Mouse (Mus musculus) frontal cortex, adult 2 months (tissue): Measurements from ENCODE around the gene C3. TPM values are rescaled to one million over a fixed set of nuclear protein-coding genes. Genes with fewer than 3 reads are reported as not detected.
A peak's percentile ranks its signal among the peaks of the same experiment; 100 is the strongest.

Source experiments
- DNase-seq, 2 experiments: peaks; one replicate each; pipeline ENCODE4 v3.0.0; 2022; ENCODE audit warnings: low spot score in 1 of 2; ENCODE audit errors: extremely low spot score in 1 of 2
- polyA plus RNA-seq: library from polyadenylated mRNA; depleted of rRNA; stranded (reverse); fragments of >200 nt; gene quantifications from 2 replicates; pipeline ENCODE4 v1.2.3, GENCODE M21; 2012

Gene C3
- polyA plus RNA-seq, 1 experiment: 0.18 TPM

DNA sequence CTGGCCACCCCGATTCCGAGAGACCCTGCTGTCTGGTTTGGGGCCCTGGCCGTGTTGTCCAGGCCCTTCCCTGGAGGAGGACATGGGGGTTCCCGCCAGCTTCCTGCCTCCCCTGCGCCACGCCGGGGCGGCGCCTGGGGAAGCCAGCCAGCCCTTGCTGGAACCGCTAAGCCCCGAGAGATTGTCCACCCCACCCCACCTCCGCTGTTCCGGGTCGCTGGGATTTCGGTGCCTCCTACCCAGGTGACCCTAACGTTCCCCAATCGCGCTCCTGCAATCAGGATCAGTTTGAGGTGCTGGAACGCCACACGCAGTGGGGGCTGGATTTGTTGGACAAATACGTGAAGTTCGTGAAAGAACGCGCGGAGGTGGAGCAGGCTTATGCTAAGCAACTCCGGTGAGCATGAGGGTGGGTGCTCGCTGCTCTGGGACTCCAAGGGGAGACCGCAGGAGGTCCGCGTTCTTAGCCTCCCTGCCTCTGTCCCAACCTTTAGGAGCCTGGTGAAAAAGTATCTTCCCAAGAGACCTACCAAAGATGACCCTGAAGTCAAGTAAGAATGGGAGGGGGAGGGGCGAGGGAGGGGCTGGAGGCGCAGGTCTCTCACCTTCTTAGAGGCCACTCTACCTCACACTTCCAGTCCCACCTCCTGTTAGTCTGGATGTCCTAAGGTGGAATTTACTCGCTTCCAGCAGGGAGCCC, 22.7 kb upstream of the C3 start:
- DNase-seq: peak in 1 of 2 experiments; percentile 26

DNA sequence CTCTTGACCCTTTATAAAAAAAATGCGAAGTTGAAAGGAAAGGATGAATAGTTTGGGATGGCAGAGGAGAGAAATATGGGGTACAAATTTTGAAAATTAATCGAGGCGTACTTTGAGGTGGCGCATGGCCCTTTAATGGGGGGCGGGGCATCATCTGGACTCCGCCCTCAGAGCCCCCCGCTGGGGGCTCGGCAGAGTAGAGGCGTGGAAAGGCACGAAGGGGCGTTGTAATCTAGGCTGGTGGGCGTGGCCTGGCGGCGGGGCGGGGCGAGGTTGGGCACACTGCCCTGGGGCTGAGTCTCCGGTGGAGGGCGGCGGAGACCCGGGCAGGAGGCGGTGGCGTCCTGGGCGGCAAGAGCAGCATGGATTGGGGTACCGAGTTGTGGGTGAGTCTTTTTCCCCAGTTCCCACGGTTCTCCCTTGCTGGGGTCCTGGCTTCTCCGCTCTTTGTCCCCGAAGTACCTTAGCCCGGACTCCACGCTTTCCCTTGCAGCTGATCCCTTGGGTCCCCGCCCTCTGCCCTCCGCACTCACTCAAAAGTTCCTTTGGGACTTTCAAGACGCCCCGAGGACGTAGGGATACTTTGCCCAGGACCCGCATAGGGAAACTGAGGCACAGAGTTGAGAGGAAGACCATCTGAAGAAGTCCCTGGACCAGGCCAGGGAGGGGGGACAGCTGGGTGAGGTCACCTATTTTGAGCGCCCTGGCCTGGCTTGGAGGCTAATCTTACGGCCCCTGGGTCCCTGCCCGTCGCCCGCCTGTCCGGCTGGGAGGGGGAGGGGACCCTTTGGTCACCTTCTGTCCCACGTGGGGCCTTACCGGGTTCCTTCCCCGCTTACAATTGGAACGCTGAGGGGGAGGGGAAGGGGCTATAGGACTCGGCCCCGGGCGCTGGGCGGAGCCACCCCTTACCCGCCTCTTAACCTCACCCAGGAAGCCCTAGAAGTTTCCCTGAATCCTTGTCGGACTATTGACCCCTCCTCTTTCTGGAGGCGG, 21.5 kb upstream of the C3 start, which contains the start of gene Trip10:
Trip10 (plus strand) TSS at position 270 of the 996 bp plus-strand sequence.
- peak; percentile 54 to 88 for DNase-seq

GRCm38 (mm10) chr17:57248771-57249170, 20.8 kb upstream of the C3 start:
- peak in 1 of 2 experiments; percentile 7 for DNase-seq

DNA sequence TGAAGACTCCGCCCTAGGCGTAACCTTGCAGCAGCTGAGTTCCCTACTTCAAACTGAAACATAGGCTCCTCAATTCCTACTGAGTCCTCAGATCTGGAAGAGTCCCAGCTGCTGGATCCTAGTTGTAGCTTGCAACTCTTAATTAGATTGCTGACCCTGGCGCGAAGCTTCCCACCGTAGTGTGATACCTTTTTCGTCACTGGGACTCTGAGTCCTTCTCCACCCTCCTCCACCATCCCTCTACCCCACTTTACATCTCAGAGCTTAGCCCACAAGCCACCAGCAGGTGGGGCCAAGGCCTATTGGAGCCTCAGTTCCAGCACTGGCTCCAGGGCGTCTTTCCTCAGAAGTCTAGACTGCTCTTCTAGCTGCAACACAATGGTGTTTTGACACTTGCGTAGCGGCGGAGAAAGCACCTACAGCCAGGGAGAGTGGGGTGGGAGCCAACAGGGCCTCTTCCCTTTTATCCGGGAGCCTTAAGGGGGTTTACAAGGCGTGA, 20.3 kb upstream of the C3 start, which contains the start of gene Gpr108:
Gpr108 (minus strand) TSS at position 246 of the 499 bp plus-strand sequence.
- peak; percentile 82 to 89 for DNase-seq

GRCm38 (mm10) chr17:57247393-57248200, 19.7 kb upstream of the C3 start:
- DNase-seq: peak; percentile 98 to 99

DNA sequence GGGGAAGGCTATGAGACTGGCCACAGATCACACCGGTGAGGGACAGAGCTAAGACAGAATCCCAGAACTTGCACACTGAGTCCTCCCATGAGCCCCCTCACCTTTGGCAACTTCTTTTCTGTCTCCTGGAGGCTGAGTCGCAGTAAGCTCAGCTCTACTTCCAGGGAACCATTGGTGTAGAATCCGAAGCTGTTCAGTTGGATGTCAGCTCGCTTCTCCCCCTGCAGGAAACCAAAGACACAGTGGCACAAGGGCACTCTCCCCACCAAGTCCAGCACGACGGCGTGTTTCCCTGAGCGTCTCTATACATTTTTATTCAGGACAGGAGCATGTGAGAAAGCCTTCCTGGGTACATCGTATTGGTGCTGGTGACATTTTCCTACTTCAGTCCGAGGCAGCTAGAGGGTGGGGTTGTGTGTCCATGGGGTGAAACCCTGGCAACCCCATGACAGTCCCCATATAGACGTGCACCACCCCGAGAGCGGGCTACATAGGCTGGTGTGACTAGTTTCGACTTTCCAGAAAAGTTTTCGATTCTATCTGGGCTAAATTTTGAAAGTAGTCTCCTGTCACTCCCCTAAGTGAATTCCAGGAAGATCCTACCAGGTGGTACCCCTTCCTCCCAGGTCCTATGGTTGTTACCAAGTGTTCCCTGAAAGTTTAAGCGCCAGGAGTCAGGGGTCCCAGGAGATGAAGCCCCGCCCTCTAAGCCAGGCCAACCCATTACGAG, 18.9 kb upstream of the C3 start:
- no peak for DNase-seq

DNA sequence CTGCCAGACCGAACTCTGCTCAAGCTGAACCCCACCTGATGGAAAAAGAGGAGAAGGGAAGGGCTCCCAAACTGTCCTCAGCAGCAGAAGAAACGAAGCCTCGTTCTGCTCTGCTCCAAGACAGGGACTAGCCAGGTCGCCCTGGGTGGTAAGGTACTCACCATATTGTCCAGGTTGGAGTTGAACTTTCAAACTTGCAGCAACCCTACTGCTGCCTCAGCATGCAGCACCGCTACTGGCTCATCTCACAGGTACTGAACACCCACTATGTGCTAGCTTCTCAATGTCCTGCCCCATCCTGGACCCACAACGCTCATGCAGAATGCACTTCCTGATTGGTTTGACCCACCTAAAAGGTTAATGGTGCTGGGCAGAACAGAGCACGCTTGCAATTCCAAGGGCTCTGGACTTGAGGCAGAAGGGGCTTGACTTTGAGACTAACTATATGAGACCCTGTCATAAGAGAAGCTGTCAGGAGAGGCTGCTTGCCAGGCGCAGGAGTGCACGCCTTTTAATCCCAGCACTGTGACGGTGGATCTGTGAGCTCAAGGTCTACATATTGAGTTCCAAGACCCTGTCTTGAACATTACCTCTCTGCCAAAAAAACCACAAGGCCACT, 17.5 kb upstream of the C3 start:
- no peak for DNase-seq

DNA sequence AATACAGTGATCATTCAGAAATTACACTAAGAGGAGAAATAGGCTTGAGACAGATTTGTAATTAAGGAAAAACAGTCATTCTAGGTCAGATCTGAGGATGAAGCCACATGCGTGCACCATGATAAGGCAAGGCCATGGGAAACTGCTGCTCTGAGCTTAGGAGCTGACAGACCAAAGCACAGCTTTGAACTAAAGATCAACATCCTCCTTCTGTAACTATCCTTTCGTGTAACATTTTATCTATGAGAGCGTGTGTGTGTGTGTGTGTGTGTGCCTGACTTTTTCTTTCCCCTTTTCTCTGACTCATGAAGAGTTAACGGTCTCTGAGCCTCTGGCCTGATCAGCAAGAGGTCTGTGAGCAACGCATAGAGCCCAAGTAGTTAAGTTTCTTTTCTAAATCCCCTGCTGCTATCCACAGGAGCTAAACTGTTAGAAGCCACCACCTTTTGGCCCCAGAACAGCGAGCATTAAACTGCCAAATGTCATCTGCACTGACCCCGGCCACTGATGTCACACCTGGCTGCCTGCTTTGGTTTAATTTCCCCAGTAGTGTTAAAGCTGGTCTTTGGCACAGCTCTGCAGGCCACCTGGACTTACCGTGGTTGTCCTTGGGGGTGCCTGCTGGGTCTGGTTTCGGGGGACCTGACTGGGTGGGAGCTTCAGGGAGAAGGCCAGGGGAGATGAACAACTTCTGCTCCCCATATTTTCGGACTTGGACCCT, 15.9 kb upstream of the C3 start:
- no peak for DNase-seq

DNA sequence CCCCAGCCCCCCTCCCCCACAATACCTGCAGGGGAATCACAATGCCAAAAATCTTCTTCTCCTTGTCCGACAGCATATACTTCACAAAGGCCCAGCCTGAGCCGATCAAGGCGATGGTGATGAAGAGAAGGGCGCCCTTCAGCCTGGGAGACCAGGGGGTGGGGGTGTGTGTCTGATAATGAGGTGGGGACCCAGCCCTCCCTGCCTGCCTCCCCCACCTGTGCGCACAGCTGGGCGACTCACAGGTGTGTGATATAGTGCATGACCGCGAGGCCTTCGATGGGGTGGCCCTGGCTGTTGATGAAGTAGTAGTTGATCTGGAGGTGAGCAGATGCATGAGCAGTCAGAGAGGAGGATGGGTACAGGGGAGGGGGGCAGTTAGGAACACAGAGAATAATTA, 9.2 kb upstream of the C3 start:
- no peak for DNase-seq

DNA sequence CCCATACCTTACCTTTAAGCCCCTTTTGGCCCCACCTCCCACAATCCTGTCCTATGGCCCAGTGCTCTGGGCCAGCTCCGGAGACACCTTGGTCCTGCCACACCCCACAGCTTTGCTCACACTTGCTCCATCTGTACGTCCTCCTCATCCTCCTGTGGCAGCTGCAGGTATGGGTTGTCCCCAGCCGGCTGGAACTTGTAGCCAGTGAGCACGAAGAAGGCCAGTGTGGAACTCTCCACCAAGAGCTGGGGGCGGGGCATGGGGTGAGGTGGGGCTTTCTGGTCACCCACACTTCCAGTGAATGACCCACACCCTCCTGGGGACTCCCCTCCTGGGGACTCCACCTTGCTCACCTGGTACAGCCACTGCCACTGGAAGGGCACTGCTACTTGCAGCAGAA, 7.9 kb upstream of the C3 start:
- DNase-seq: no peak

- DNase-seq: no peak
These were observed 6.5 kb upstream of the C3 start for GRCm38 (mm10) chr17:57234254-57234928.

GRCm38 (mm10) chr17:57233038-57233437, 5.1 kb upstream of the C3 start:
- no peak for DNase-seq

DNA sequence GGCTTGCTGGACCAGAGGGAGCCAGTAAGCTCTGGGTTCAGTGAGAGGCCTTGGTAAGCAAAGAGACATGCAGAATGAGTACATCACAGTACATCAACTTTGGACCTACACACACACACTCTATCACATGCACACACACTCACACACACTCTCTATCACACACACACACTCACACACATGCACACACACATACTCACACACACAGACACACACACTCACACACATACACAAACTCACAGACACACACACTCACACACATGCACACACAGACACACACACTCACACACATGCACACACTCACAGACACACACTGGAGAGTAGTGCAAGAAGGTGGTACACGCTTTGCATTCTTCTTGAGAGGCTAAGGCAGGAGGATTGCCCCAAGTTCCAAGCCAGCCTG, 4.3 kb upstream of the C3 start:
- DNase-seq: no peak

DNA sequence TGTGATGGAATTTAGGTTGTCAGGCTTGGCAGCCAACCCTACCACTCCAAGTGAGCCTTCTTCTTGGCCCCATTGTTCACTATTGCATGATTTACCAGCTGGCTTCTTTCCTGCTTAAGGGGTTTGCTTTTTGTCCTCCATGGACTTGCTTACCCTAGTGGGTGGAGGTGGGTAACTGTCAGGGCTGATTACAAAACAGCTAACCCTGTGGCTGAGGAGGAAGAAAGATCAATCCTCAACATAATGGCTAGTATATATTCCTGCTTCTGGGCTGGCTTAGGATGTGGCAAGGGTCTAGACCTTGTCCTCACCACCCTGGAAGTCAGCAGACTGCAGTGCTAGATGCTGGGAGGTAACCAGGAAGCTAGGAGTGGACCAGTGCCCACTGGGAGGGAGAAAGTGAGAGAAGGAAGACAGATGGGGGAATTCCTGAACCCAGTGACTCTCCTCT, 3.4 kb upstream of the C3 start:
- DNase-seq: no peak

DNA sequence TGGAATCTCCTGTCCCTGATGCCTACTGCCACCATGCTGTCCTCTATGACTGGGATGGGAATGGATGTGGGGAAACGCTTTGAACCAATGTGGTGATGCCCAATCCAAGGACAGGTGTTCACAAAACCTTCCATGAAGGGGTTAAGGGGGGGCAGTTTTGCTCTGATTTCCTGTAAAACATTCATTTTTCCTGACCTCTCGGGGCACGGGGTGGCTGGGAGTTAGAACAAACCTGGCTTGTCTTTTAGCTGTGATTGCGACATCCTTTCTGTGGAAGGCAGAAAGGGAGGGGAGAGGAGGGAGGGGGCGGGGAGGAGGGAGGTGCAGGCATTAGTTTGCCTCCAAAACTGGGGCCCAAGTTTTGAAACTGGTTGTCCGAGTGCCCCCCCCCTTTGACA, 2.8 kb upstream of the C3 start:
- no peak for DNase-seq

DNA sequence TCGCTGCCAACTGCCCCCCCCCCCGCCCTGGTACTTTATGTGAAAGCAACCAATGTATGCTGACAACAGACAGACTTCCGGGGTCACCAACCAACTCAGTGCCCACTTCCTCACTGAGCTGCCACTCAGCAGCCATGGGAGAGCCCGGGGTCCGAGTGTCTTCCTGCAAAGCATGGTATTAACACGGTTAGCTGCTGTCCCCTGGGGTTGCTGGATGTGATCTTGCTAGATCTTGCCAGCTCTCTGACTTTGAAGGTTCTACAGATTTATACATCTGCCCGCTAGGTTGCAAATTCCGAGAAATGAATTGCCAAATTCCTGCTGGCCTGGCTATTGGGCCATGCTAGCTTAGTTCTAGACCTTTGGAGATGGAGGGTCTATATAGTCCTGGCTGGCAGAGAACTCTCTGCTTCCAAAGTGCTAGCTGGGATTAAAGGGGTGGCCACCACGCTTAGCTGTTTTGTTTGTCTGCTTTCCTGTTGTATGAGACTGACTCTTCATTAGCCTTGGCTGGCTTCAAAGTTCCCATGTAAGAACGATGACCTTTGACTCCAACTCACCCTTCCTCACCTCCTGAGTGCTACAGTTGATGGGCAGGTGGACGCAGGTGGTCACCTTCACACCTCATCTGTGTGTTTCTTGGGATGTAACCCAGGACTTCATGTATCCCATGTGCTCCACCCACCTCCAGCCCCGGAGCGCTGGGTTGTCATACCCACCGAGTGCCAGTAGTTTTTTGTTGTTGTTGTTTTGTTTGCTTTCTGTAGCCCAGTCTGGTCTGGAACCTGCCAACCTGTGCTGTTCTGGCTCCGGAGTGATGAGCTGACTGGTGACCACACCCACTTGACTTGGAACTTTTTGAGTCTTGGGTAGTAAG, 2.2 kb upstream of the C3 start:
- DNase-seq: no peak

DNA sequence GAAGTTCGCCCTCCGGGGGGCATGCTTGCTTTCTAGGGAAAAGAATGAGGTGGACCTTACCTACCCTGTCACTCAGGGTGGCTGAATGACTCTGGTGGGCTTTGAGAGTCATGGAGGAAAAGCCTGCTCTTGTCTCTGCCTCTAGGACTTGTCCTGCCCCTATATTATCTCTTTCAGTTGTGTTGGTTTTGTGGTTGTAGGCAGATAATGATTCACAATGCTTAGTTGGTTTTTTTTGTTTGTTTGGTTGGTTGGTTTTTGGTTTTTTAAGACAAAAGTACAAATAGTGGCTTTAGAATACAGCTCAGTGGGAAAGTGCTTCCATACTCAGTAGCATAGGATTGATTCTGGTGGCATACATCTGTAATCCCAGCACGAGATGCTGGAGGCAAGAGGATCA, 937 bp upstream of the C3 start:
- DNase-seq: no peak
